Mouse (Mus musculus) heart, embryonic 14.5 days (tissue): ENCODE data around the gene Pnliprp2. TPM values are rescaled to one million over a fixed set of nuclear protein-coding genes. Genes with fewer than 3 reads are reported as not detected.
A peak's percentile ranks its signal among the peaks of the same experiment; 100 is the strongest.

Experiments
- ATAC-seq: fragments of 200-750 bp; cut with Nextera tagmentation; 2 replicates; pipeline ENCODE4 v1.8.0; 2017; ENCODE audit warnings: low read depth, moderate TSS enrichment; ENCODE audit not compliant: insufficient number of reproducible peaks, insufficient read depth, low FRiP score
- H3K27ac ChIP-seq, 2 experiments: fragments of 200-500 bp in 1 of 2; fragments of 300-500 bp in 1 of 2; sonication (generic) in 1 of 2; replicated peaks in 1 of 2; 2 replicates each; pipeline ENCODE4 v1.5.1; 2012 to 2014; ENCODE audit warnings: low read depth in 2 of 2, low read length in 2 of 2, control low read depth in 1 of 2, mild to moderate bottlenecking in 1 of 2, mixed read lengths in 1 of 2; ENCODE audit not compliant: control insufficient read depth in 1 of 2, insufficient read depth in 1 of 2
- H3K27me3 ChIP-seq: fragments of 300-500 bp; sonication (generic); 2 replicates; pipeline ENCODE4 v1.6.1; 2014; ENCODE audit warnings: mild to moderate bottlenecking, low read length, control low read depth; ENCODE audit not compliant: control insufficient read depth, insufficient read depth
- H3K36me3 ChIP-seq: fragments of 300-500 bp; sonication (generic); 2 replicates; pipeline ENCODE4 v1.6.1; 2014; ENCODE audit warnings: mild to moderate bottlenecking, control low read depth, low read length, mixed read lengths; ENCODE audit not compliant: control insufficient read depth, insufficient read depth
- H3K4me1 ChIP-seq, 2 experiments: fragments of 200-500 bp in 1 of 2; fragments of 300-500 bp in 1 of 2; sonication (generic) in 1 of 2; 2 replicates each; pipeline ENCODE4 v1.6.1; 2012 to 2014; ENCODE audit warnings: low read length in 2 of 2, control low read depth in 1 of 2, mixed read lengths in 1 of 2; ENCODE audit not compliant: control insufficient read depth in 2 of 2, insufficient read depth in 2 of 2
- H3K4me2 ChIP-seq: fragments of 300-500 bp; sonication (generic); 2 replicates; pipeline ENCODE4 v1.6.1; 2014; ENCODE audit warnings: mild to moderate bottlenecking, low read length
- H3K4me3 ChIP-seq, 2 experiments: fragments of 200-500 bp in 1 of 2; fragments of 300-500 bp in 1 of 2; sonication (generic) in 1 of 2; 2 replicates each; pipeline ENCODE4 v1.5.1; 2012 to 2014; ENCODE audit warnings: low read length in 2 of 2, mild to moderate bottlenecking in 2 of 2, control low read depth in 1 of 2, low read depth in 1 of 2, moderate library complexity in 1 of 2; ENCODE audit not compliant: control insufficient read depth in 1 of 2, insufficient read depth in 1 of 2
- H3K9ac ChIP-seq: fragments of 300-500 bp; sonication (generic); 2 replicates; pipeline ENCODE4 v1.6.1; 2014; ENCODE audit warnings: mild to moderate bottlenecking, low read length
- H3K9me3 ChIP-seq: fragments of 300-500 bp; sonication (generic); 2 replicates; pipeline ENCODE4 v1.6.1; 2016; ENCODE audit warnings: low read length, control low read depth; ENCODE audit not compliant: control insufficient read depth
- WGBS: fragments of 180-500 bp; shearing (Covaris S2); extraction: QIAGEN DNeasy Blood & Tissue Kit; methylation state at CpG from one replicate; pipeline ENCODE4 v1.1.7; 2014; 5-methylcytosine and 5-hydroxymethylcytosine counted together
- polyA plus RNA-seq: library from polyadenylated mRNA; unstranded; fragments of >200 nt; fragmentation: Nextera tagmentation; extraction: Ambion mirVana; gene quantifications from 2 replicates; pipeline ENCODE4 v1.2.1, GENCODE M21; 2014

Pnliprp2 gene
- polyA plus RNA-seq, 1 experiment from 2014 or later = not detected

- no peak overlapping the region for H3K4me3 ChIP-seq
- H3K27ac ChIP-seq = 0 out of 4 replicates have a peak overlapping the region, but pooled peaks of 1 of the 2 experiments have one; percentile 9
- no peaks in the 10 kb centered on the region for H3K27me3 ChIP-seq
- H3K4me2 ChIP-seq = no peak overlapping the region
- no peak overlapping the region for H3K9ac ChIP-seq
- no peak for ATAC-seq
- peaks cover 32 to 38% of the 10 kb centered on the region in 2 experiments for H3K4me1 ChIP-seq
- 80% methylated on average over 11 of the region's 11 CpGs for WGBS
- H3K9me3 ChIP-seq = no peaks in the 10 kb centered on the region
- H3K36me3 ChIP-seq = 0 out of 2 replicates have a peak, but pooled peaks cover 3% of the 10 kb centered on the region
These were observed 57.9 kb downstream of the Pnliprp2 start for GRCm38 (mm10) chr19:58817398-58817797.

GRCm38 (mm10) chr19:58818571-58819415, 59.3 kb downstream of the Pnliprp2 start:
- WGBS = 33% methylated on average over 14 of the region's 14 CpGs
- peak overlapping the region; percentile 19; the same call in 1 of the 2 replicates for H3K4me2 ChIP-seq
- ATAC-seq = 0 out of 2 replicates have a peak, but pooled peaks have one; percentile 17
- no peak overlapping the region for H3K4me3 ChIP-seq
- no peaks in the 10 kb centered on the region for H3K27me3 ChIP-seq
- peak overlapping the region; percentile 87 to 89 for H3K27ac ChIP-seq
- 0 out of 2 replicates have a peak, but pooled peaks cover 3% of the 10 kb centered on the region for H3K36me3 ChIP-seq
- H3K4me1 ChIP-seq = peaks cover 40 to 50% of the 10 kb centered on the region in 2 experiments
- no peak overlapping the region for H3K9ac ChIP-seq
- no peaks in the 10 kb centered on the region for H3K9me3 ChIP-seq

DNA sequence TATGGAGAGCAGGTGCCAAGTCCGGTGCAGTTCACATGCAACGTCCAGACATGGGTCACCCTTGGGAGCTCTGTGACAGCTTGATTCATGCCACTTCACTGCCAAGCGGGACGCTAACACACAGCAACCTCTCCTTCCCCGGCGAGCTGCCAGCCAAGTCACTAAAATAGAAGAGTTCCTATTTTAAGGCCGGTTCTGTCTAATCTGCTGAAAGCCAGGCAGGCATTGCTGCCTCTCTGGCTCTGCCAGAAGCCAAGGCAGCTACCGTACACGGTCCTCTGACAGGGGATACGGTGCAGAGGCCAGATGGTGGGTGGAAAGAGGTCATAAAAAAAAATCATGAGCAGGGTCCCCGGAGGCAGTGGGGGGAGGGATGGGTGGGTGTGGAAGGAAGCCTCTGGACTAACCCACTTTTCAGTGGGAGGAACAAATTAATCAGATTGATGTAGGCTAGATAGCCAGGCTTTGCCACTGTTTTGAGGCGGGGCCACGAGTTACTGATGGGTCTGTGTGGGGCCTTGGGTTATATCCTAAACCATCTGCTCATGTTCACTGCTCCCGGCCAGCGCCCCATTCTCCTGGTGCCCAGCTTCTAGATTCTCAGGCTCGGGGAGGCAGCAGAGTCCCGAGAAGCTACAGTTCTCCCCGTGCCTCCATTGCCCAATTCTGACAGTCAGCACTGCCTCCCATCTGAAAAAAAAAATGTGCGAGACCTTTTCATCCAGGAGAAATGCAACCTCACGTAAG, 63.1 kb downstream of the Pnliprp2 start:
- Histone ChIP-seq H3K9me3 (no peaks in the 10 kb centered on the region), H3K4me2 (peak overlapping the region; percentile 47), H3K9ac (peak overlapping the region; percentile 61), H3K27me3 (no peaks in the 10 kb centered on the region), H3K27ac (peak overlapping the region; percentile 98), H3K4me3 (no peak overlapping the region), H3K36me3 (0 out of 2 replicates have a peak, but pooled peaks cover 3% of the 10 kb centered on the region), H3K4me1 (peaks cover 34 to 48% of the 10 kb centered on the region in 2 experiments)
- peak; percentile 83 for ATAC-seq
- WGBS = 43% methylated on average over 20 of the region's 20 CpGs

GRCm38 (mm10) chr19:58823301-58823700, 63.8 kb downstream of the Pnliprp2 start:
- no peak for ATAC-seq
- Histone ChIP-seq H3K4me2 (no peak overlapping the region), H3K9ac (no peak overlapping the region), H3K27ac (peak overlapping the region; percentile 98), H3K36me3 (no peaks in the 10 kb centered on the region), H3K9me3 (no peaks in the 10 kb centered on the region), H3K4me3 (no peak overlapping the region), H3K4me1 (peaks cover 30 to 44% of the 10 kb centered on the region in 2 experiments), H3K27me3 (no peaks in the 10 kb centered on the region)
- 83% methylated on average over 3 of the region's 3 CpGs for WGBS

GRCm38 (mm10) chr19:58824316-58824715, 64.8 kb downstream of the Pnliprp2 start:
- 21% methylated on average over 1 of the region's 1 CpGs for WGBS
- no peak overlapping the region for H3K4me3 ChIP-seq
- H3K36me3 ChIP-seq = no peaks in the 10 kb centered on the region
- peak overlapping the region; percentile 42 to 98 for H3K27ac ChIP-seq
- ATAC-seq = no peak
- H3K9ac ChIP-seq = no peak overlapping the region
- no peak overlapping the region for H3K4me2 ChIP-seq
- peaks cover 22 to 33% of the 10 kb centered on the region in 2 experiments for H3K4me1 ChIP-seq
- no peaks in the 10 kb centered on the region for H3K27me3 ChIP-seq
- H3K9me3 ChIP-seq = no peaks in the 10 kb centered on the region

Other genes with a start within 250 kb of the Pnliprp2 start
- gene Ccdc172, start 247.7 kb upstream of the Pnliprp2 start, polyA plus RNA-seq = not detected in 2 replicates
- not detected in 2 replicates for gene Pnlip, start 107.2 kb upstream of the Pnliprp2 start, polyA plus RNA-seq
- gene Pnliprp1, start 30.8 kb upstream of the Pnliprp2 start, polyA plus RNA-seq = 0.50 and 1.2 TPM in 2 replicates
- gene 1700019N19Rik, start 34.7 kb downstream of the Pnliprp2 start, polyA plus RNA-seq = not detected in 2 replicates
- gene Eno4, start 183.7 kb downstream of the Pnliprp2 start, polyA plus RNA-seq = 0.30 and 0.46 TPM in 2 replicates
- gene Hspa12a, start 183.9 kb downstream of the Pnliprp2 start, polyA plus RNA-seq = 8.3 and 8.4 TPM in 2 replicates